Mouse (Mus musculus) stomach, postnatal 0 days (tissue): ENCODE results near the gene Spc24. TPM values are rescaled to one million over a fixed set of nuclear protein-coding genes. Genes with fewer than 3 reads are reported as not detected.

Source experiments
- ATAC-seq: fragments of 200-750 bp; cut with Nextera tagmentation; 2 replicates; pipeline ENCODE4 v1.8.0; 2017; ENCODE audit not compliant: low FRiP score, low TSS enrichment
- DNase-seq: peaks from one replicate; pipeline ENCODE4 v3.0.0-alpha.2; 2016; ENCODE audit warnings: low spot score
- H3K27ac ChIP-seq: fragments of 300-500 bp; sonication (generic); replicated peaks from 2 replicates; pipeline ENCODE4 v1.5.1; 2014; ENCODE audit warnings: mild to moderate bottlenecking, control low read depth
- H3K27me3 ChIP-seq: fragments of 300-500 bp; sonication (generic); 2 replicates; pipeline ENCODE4 v1.6.1; 2014; ENCODE audit warnings: low read length; ENCODE audit not compliant: control insufficient read depth, insufficient read depth
- H3K36me3 ChIP-seq: fragments of 300-500 bp; sonication (generic); 2 replicates; pipeline ENCODE4 v1.6.1; 2014; ENCODE audit warnings: low read length, mixed read lengths; ENCODE audit not compliant: control insufficient read depth, insufficient read depth
- H3K4me1 ChIP-seq: fragments of 300-500 bp; sonication (generic); replicated peaks from 2 replicates; pipeline ENCODE4 v1.6.1; 2014; ENCODE audit warnings: antibody characterized with exemption; ENCODE audit not compliant: control insufficient read depth, insufficient read depth
- H3K4me2 ChIP-seq: fragments of 300-500 bp; sonication (generic); replicated peaks from 2 replicates; pipeline ENCODE4 v1.6.1; 2014; ENCODE audit warnings: low read depth, mild to moderate bottlenecking, control low read depth, moderate library complexity
- H3K4me3 ChIP-seq: fragments of 300-500 bp; sonication (generic); 2 replicates; pipeline ENCODE4 v1.5.1; 2014; ENCODE audit warnings: low read depth, low read length, control low read depth
- H3K9ac ChIP-seq: fragments of 300-500 bp; sonication (generic); 2 replicates; pipeline ENCODE4 v1.6.1; 2014; ENCODE audit warnings: mild to moderate bottlenecking, low read length, control low read depth, mixed read lengths
- H3K9me3 ChIP-seq: fragments of 300-500 bp; sonication (generic); 2 replicates; pipeline ENCODE4 v1.6.1; 2016; ENCODE audit warnings: low read length; ENCODE audit not compliant: control insufficient read depth
- CTCF ChIP-seq: IDR thresholded peaks from 2 replicates; pipeline ENCODE4 v1.5.1; 2016; ENCODE audit warnings: antibody characterized with exemption, low read depth, mild to moderate bottlenecking, moderate library complexity
- EP300 ChIP-seq: optimal IDR thresholded peaks from 2 replicates; pipeline ENCODE3; 2016; ENCODE audit warnings: antibody characterized with exemption
- WGBS: fragments of 180-500 bp; shearing (Covaris S2); extraction: QIAGEN DNeasy Blood & Tissue Kit; methylation state at CpG from one replicate; pipeline ENCODE4 v1.1.7; 2014; 5-methylcytosine and 5-hydroxymethylcytosine counted together
- polyA plus RNA-seq: library from polyadenylated mRNA; unstranded; fragments of >200 nt; fragmentation: Nextera tagmentation; extraction: Ambion mirVana; gene quantifications from 2 replicates; pipeline ENCODE4 v1.2.1, GENCODE M21; 2015

Gene Spc24
- polyA plus RNA-seq, 1 experiment from 2014 or later = 31.2 TPM

DNA sequence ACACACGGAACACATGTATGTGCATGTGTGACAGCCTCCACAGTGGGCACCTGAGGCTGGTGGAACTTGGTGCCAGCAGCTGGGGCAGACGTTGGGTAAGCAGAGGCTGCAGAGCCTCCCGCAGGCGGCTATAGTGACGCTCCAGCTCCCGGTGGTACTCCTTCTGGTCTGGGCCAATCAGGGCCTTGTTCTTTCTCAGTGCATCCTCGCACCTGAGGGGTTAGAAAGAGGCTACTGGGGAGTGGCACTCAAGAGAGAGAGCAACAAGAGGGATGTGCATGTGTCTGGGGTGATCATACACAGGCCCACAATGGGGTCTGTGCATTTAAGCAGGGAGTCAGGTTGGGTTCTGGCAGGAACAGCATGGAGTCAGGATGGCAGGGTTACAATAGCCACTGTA is 41.0 kb upstream of the Spc24 start:
- Histone ChIP-seq H3K4me3 (no peak overlapping the region), H3K36me3 (no peaks in the 10 kb centered on the region), H3K9ac (no peak overlapping the region), H3K27ac (no peak overlapping the region), H3K9me3 (no peaks in the 10 kb centered on the region), H3K4me1 (no peaks in the 10 kb centered on the region), H3K4me2 (no peak overlapping the region), H3K27me3 (no peaks in the 10 kb centered on the region)
- TF ChIP-seq EP300 = no peak
- TF ChIP-seq CTCF = no peak
- 84% methylated on average over 7 of the region's 7 CpGs for WGBS
- no peak for ATAC-seq
- DNase-seq = no peak

DNA sequence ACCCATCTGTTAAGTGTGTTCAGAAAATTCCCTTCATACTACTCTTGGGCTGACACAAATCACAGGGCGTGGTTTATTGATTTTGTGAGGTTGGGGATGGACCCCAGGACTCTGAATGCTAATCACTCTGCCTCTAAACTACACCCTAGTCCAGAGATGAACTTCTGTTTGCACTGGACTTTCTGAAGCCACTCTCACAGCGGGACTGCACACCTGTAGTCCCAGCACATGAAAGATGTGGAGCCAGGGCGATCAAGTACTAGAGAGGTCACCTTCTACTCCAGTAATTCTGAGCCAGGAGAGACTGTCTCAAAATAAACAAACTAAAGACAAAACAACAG is 38.9 kb upstream of the Spc24 start:
- Histone ChIP-seq H3K9ac (peak overlapping the region; percentile 90; the same call in 1 of the 2 replicates), H3K4me2 (peak overlapping the region; percentile 74), H3K36me3 (peaks cover 15% of the 10 kb centered on the region), H3K4me3 (peak overlapping the region; percentile 77), H3K9me3 (no peaks in the 10 kb centered on the region), H3K4me1 (no peaks in the 10 kb centered on the region), H3K27me3 (no peaks in the 10 kb centered on the region), H3K27ac (peak overlapping the region; percentile 94)
- WGBS = 21% methylated on average over 3 of the region's 3 CpGs
- DNase-seq = no peak
- no peak for TF ChIP-seq CTCF
- peak; percentile 46 for TF ChIP-seq EP300
- no peak for ATAC-seq

DNA sequence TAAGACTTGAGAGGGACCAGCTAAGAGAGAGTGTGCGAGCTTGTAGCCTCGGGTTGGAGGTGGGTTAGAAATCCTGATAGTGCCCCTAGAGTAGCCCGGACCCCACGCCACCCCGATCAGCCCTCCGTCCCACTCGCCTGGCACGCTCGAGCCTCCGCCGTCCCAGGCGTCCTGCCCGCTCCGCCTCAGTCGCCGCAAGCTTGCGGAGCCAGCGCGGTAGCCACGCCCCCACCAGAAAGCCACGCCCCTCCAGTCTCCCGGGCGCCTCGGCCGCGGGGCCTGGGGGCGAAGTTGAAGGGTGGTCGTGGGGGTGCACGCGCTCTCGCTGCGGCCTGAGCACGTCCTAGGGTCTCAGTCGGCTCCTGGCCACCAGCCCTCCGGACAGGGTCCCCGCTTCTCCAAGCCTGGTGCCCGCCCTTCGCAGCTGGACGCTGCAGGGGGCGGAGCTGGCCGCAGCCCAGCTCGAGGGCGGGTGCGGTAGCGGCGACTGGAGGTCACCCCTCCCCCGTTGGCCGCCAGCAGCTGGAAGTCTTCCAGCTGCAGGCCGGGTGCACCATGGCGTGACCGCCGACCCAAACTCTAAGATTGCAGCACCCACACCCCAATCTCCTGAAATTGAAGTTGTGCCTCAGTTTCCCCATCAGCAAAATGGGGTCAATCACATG is 38.4 kb upstream of the Spc24 start, which contains the start of gene Kank2:
Kank2 (minus strand) TSS at position 400 of the 665 bp plus-strand sequence.
- DNase-seq (peak; percentile 87), ATAC-seq (peak; percentile 80)
- H3K9ac ChIP-seq = peak within 1 kb of the TSS; percentile 90
- no peaks in the 10 kb centered on the region for H3K9me3 ChIP-seq
- under 1% methylated on average over 50 of the region's 52 CpGs for WGBS
- H3K4me2 ChIP-seq = peak within 1 kb of the TSS; percentile 74
- TF ChIP-seq EP300 (no peak), CTCF (0 out of 2 replicates have a peak, but pooled peaks have one; percentile 11)
- peaks cover 15% of the 10 kb centered on the region for H3K36me3 ChIP-seq
- H3K4me3 ChIP-seq = peak within 1 kb of the TSS; percentile 77
- H3K4me1 ChIP-seq = no peaks in the 10 kb centered on the region
- peak within 1 kb of the TSS; percentile 94 for H3K27ac ChIP-seq
- no peaks in the 10 kb centered on the region for H3K27me3 ChIP-seq

DNA sequence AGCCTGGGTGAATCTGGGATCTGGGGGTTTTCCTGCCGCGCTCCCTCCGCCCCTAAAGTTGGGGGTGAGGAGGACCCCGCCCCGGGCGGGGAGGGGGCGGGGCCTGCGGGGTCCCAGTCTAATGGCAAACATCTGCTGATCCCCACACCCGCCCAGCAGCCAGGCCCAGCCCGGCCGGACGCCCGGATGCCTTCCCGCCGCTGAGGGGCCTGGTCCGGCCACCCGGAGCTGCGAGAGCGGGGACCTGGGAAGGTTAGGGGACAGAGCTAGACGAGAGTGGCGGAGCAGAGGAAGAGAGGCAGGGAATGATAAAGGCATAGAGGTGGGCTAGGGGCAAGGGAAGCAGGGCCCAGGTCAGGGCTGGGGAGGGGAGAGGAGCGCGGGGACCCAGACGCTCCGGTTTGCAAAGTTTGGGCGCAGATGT is 37.8 kb upstream of the Spc24 start:
- Histone ChIP-seq H3K4me3 (peak overlapping the region; percentile 77), H3K36me3 (peaks cover 15% of the 10 kb centered on the region), H3K27ac (peak overlapping the region; percentile 94), H3K4me2 (peak overlapping the region; percentile 74), H3K27me3 (no peaks in the 10 kb centered on the region), H3K4me1 (no peaks in the 10 kb centered on the region), H3K9ac (peak overlapping the region; percentile 90), H3K9me3 (no peaks in the 10 kb centered on the region)
- ATAC-seq (peak; percentile 64), DNase-seq (peak; percentile 65)
- 1% methylated on average over 24 of the region's 26 CpGs for WGBS
- no peak for TF ChIP-seq CTCF
- no peak for TF ChIP-seq EP300

DNA sequence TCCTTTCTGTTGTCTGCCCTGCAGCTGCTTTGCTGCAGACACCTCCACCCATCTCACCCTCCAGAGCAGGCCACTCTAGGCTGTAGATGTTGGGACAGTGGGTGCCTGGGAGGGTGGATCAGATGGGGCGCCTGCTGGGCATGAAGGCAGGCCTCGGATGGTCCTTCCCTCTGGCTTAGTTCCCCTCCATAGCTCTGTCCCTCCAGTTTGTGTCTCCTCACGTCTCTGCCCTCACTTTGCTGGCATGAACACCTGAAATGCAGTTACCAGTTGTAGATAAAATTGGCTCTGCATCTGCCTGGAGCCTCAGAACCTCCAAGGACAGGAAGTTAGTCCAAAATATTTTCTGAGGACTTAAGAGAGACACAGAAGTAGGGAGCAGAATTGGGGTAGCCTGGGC is 36.8 kb upstream of the Spc24 start:
- 41% methylated on average over 3 of the region's 3 CpGs for WGBS
- TF ChIP-seq CTCF (no peak), EP300 (no peak)
- Histone ChIP-seq H3K27ac (peak overlapping the region; percentile 49), H3K4me3 (peak overlapping the region; percentile 77), H3K36me3 (peaks cover 15% of the 10 kb centered on the region), H3K27me3 (no peaks in the 10 kb centered on the region), H3K4me1 (0 out of 2 replicates have a peak, but pooled peaks cover 2% of the 10 kb centered on the region), H3K9me3 (no peaks in the 10 kb centered on the region), H3K9ac (0 out of 2 replicates have a peak overlapping the region, but pooled peaks have one; percentile 35), H3K4me2 (peak overlapping the region; percentile 74)
- no peak for ATAC-seq
- no peak for DNase-seq

DNA sequence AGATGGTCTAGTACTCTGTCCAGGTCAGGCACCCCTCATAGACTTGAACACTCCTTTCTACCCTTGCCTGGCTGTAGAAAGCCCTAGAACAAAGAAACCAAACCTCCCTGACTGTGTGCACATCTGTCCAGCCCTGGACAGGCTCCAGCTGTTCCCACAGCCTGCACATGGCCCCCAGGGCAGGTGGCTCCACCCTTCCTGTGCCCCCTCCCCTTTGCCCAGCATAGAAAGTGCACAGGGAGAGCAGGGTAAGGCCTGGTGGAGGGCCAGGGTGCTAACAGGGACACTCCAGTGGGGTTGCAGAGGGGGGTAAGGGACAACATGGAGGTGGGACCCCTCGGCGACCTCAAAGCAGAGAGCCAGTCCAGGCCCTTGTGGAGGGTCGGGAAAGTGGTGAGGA is 36.2 kb upstream of the Spc24 start:
- H3K4me1 ChIP-seq = 0 out of 2 replicates have a peak, but pooled peaks cover 2% of the 10 kb centered on the region

More for the DNA sequence above, 36.2 kb upstream of the Spc24 start:
- no peak for TF ChIP-seq EP300
- TF ChIP-seq CTCF = no peak; the same call in 1 of the 2 replicates
- Histone ChIP-seq H3K4me2 (peak overlapping the region; percentile 74), H3K9ac (peak overlapping the region; percentile 50; the same call in 1 of the 2 replicates), H3K27me3 (no peaks in the 10 kb centered on the region), H3K36me3 (peaks cover 15% of the 10 kb centered on the region), H3K27ac (peak overlapping the region; percentile 35; the same call in 1 of the 2 replicates), H3K4me3 (peak overlapping the region; percentile 21; the same call in 1 of the 2 replicates), H3K9me3 (no peaks in the 10 kb centered on the region)
- 34% methylated on average over 3 of the region's 3 CpGs for WGBS
- ATAC-seq = no peak
- no peak for DNase-seq
